Mouse (Mus musculus): ENCODE measurements around the gene Rarg.
A peak's percentile ranks its signal among the peaks of the same experiment; 100 is the strongest.

The Rarg gene

DNA sequence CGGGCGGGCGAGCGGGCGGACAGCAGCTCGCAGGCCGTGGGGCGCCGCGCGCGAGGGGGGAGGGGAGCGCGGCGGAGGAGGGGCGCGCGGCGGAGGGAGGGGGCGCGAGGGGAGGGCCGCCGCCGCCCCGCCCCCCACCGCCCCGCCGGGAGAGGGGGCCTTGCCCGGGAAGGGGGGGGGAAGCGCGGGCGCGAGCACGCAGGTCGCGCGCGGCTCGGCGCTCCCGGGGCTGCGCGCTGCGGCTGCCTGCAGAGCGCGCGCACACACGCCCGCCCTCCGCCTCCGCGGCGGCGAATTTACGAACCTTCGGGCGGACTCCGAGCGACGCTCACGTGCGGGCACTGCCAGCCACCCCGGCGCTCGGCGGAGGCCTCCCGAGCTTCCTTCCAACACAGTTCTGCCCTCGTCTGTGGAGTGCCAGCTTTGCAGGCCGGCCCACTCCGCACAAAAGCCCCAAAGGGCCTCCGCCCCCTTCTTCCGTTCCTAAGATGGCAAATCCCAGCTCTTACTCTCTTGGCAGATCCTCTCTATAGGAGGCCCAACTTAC lies 53.4 kb downstream of the Rarg start:
- peak; percentile 77 for DNase-seq

DNA sequence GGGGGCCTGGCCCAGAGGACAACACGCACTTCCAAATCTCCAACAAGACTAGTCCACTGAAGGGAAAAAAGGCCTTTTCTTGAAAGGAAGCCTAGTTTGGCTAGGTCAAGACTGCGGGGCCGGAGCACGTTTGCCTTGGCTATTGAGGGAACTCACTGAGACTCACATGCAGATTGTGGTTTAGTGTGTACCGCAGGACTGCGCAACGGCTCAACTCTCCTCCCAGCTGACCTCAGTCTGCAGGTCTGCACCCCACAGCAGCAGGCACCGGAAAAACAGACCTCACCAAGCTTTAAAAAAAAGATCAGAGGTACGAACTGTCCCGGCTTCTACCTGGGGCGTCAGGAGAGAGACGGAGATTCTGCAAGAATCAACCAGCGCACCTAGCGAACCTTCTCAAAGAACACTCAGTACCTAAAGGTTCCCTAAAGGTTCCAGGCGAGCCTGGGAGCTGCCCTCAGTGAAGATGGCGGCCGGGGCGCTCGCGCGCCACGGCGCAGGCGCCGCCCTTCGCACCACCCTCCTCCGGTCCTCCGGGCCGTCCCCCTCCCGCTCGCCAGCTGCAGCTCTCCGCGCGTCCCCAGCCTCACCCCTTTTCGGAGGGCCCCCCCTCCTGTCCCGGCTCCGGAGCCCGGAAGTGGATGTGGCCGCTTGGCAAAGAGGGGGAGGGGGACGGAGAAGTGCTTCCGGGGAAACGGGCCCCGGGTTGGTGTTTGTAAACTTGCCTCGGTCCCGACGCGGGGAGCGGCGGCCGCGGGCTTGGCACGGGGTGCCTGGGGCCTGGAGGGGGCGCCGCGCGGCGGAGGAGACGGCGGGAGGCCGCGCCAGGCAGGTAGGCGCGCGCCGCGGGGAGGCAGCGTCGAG lies 54.1 kb downstream of the Rarg start, which contains the start of gene Zfp740:
TSS of gene Zfp740 (plus strand) at position 279 of the 864 bp plus-strand sequence.
- DNase-seq: peak; percentile 93

DNA sequence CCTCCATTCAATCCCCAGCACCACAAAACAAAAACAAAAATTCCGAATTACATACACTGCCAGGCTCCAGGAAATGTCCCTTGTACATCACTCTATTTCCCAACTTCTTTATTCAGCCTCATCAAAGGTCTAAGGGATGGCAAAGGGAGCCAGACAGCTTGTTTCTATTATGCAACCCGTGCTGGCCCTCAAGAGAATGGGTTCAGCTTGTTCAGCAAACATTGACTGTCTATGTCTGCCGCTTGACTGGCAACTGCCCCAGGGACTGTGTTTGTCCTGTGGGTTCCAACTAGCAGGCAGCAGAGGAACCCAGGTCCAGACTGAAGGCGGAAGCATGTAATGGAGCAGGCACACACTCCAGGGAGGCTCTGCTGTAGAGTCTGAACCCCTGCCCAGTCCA lies 58.5 kb downstream of the Rarg start:
- DNase-seq: no peak

DNA sequence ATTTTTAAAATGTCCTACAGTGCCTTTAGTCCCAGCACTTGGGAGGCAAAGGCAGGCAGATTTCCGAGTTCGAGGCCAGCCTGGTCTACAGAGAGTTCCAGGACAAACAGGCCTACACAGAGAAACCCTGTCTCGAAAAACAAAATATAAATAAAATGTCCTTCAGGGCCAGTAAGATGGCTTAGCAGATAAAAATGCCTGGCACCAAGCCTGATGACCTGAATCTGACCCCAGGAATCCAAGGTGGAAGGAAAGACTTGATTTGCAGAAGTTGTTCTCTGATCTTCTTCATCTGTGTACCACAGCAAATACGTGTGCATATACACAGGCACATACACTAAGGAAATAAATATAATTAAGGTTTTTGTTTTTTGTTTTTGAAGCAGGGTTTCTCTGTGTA lies 61.9 kb downstream of the Rarg start:
- no peak for DNase-seq

DNA sequence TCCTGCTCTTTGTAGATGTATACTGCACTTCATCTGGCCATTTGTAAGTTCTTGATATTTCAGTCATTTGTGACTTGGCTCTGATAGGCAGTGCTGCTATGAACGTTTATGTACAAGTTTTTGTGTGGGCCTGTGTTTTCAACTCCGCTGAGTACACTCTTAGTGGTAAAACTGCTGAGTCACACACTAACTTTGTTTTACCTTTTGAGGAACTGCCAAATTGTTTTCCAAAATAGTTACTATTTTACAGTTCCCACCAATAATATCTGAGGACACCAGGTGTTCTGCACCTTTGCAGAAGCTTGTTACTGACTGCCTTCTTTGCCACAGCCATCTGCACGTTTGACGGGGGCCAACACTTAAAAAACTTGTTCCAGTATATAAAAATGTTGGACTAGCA lies 62.9 kb downstream of the Rarg start:
- peak; percentile 36 for DNase-seq

DNA sequence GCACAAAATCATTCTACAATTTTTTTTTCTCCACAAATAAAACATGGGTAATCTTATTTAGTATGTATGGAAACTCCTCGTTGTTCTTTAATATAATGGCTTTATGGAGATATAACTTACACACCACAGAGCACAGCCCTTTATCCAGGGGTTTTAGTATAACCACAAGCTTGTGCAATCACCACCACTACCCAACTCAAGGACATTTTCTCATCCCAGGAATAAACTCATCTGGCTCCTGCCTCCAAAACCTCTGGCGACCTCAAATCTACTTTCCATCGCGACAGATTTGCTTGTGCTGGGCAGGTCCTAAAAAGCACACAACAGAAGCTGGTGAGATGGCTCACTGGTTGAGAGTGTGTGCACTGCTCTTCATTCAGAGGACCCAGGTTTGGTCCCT lies 63.7 kb downstream of the Rarg start:
- no peak for DNase-seq

DNA sequence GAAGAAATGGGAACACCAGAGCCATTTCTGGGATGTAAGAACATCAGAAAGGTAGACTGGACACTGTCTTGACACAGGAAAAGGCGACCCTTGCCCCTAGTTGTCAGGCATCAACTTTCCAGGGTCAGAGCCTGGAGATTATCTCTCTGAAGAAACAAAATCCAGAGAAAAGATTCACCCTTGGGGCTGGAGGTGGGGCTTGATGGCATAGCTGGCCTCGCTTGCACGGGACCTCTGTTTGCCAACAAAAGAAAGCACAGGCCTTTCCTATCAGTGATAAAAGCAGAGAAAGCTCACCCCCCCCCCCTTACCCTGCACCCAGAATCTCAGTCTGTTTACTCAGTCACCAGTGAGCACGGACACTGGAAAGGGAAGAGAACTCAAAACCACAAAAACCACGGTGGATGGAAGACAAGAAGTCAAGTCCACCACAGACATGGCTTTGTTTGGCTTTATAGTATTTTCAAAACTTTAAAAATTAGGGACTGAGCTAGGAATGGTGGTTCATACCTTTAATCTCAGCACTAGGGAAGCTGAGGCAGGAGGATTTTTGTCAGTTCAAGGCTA lies 64.4 kb downstream of the Rarg start:
- DNase-seq: no peak

DNA sequence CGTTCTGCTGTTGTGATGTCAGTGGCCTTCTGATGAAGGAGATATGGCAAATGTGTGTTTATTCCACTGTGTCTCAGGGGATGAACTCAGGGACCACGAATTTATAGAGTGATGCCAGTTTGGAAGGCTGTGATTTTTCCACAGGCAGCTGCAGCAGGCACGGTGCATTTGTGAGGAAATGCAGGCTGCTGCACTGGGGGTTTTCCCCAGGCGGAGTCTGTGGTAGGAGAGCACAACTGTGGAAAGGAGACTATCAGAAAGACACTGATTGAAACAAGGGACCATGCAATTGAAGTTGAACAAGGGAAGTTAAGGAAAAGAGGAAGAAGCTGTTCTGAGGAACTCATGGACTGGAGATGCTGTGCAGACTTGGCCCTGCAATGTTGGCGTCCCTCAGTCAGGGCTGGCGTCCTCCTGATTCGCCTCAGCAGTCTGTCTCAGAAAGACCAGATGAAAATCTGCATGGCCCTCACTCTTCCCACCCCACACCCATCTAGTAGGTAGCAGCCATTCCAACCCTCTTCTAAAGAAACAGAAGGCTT lies 65.0 kb downstream of the Rarg start:
- no peak for DNase-seq

DNA sequence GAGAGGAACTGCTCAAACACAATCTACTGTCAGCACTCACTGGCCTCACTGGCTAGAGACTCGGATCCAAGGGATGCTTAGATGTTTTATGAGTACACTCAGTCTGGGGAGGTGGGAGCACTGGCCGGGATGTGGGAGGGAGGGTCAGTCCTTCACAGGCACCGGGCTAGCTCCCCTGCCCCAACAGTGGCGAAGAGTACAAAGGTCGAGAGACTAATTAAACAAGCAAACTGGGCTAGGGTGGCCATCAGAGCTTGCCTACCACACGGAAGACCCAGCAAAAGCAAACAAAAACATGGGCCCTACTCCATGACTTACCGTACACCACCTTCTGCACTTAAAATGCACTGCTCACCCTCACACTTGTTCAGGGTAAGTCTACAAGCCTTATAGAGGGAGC lies 65.6 kb downstream of the Rarg start:
- no peak for DNase-seq

DNA sequence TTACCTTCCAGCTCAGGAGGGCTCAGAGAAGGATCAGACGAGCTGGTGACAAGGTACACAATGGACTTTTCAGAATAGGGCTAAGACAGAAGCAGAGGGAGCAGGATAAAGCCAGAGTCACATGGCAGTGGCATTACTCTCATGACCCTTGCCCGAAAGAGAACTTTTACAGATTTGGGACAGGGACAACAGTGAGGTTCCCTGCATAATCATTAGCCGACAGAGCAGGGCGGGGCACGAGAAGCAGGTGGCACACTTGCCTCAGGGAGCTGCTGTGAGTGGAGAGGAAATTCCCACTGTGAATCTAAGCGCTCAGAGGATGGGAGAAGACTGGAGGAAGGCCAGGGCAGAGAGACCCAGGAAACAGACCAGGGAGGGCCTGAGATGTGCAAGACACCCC lies 68.4 kb downstream of the Rarg start:
- DNase-seq: peak; percentile 61

DNA sequence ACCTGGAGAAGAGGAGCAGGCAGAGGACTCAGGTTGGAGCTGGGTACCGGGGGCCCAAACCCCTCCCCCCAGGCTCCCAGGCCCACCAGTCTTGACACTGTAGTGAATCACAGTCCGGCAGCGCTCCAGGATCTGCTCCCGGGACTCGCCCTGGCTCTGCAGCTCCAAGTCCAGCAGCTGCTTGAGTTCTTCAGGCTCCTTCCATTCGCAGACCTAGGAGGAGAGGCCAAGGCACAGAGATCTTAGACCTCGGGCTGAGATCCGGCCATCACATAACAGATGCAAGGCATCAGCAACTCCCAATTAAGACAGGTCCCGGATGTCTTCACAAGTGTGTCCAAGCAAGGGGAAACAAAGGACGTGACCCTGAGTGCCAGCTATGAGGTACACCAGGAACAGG lies 69.2 kb downstream of the Rarg start:
- no peak for DNase-seq

DNA sequence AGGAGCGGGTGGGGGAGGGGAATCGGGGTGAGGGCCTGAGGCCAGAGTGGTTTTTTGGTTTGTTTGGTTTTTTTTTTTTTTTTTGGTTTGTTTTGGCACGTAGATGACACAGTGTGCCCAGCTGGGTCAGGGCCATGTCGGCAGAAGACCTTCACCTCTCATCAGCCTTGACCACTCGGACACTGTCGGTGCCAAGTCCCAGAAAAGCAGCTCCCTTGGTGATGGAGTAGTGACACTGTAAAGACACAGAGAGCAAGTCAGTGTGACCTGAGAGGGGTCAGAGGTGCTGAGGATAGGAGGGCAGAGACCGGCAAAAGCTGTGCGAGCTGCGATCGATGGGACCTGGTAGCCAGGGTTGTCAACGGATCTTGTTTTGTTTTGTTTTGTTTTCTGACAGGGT lies 71.1 kb downstream of the Rarg start:
- no peak for DNase-seq

Measured in kidney, adult 18-20 months (tissue).